Mouse (Mus musculus) T-cell, adult 2 months (primary cell): ENCODE measurements at regions not wholly inside any gene's neighbourhood (a gene's known extent, or its start where the extent isn't known, plus 50 kb on each side); places are given as distances from the start of the nearest gene placed in this dataset.
A peak's percentile ranks its signal among the peaks of the same experiment; 100 is the strongest.

Experiments used
- DNase-seq: peaks from one replicate; pipeline ENCODE4 v3.0.0; 2022; ENCODE audit warnings: low spot score

DNA sequence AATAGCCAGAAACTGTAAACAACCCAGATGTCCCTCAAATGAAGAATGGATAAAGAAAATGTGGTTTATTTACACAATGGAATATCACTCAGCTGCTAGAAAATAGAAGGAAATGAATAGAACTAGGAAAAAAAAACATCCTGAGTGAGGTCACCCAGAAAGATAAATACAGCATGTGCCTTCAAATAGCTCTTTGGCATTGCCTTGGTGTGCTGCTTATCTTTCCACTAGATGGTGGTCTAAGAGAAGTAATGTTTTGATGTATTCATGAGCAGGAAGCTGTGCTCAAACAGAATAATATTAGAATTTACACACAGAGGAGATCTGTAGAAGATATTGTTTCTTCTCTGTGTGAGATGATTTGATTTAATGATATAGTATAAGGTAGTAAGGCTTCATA, 78.8 kb downstream of the Zfp619 start:
- no peak for DNase-seq

DNA sequence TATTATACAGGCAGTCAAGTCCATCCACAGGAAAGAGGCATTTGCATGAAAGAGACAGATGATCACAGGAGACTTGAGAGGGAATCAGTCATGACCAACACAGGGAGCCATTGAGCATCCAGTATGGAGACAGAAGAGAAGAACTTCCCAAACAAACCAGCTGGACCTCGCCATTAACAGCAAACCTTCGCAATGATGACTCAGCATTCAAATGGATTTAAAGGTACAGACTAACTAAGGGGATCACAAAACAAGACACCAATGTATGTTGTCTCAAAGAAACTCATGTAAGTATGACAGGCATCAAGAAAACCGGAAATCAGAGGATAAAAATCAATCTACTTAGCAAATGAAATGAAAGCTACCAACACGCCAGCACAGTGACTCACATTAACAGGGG, 96.2 kb downstream of the Zfp619 start:
- DNase-seq = no peak

DNA sequence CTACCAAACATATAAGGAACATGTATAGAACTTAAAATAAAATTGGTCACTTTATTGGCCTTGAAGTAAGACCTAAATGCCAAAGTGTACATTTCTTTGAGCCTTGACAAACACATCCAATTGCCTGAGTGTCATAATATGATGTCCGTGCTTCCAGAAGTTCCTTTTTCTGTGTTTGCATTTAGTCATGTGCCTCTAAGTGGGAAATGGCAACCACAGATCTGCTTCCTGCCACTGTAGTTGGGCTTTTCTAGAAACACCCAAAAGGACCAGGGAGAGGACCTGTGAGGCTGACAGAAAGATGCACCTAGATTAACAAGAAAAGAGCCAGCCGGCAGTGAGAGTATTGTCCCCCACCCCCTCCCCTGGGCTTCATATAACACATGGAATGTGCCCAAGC, 97.5 kb downstream of the Zfp619 start:
- DNase-seq = no peak

DNA sequence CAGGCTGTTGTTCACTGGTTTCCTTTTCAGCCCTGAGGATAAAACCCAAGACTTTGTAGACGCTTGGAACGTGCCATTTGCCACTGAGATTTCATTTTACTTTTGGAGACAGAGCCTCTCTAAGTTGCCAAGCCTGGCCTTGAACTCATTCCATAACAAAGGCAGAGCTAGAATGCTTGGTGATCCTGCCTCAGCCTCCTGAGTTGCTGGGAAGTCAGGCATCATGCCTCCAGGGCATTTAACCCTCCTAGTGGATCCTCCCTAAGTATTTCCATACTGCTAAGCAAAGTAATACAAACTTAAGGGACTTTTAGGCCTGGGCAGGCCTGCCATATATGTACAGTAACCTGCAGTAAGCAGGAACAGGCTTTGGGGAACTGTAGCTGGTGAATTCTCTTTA, 104.2 kb downstream of the Zfp619 start:
- no peak for DNase-seq

DNA sequence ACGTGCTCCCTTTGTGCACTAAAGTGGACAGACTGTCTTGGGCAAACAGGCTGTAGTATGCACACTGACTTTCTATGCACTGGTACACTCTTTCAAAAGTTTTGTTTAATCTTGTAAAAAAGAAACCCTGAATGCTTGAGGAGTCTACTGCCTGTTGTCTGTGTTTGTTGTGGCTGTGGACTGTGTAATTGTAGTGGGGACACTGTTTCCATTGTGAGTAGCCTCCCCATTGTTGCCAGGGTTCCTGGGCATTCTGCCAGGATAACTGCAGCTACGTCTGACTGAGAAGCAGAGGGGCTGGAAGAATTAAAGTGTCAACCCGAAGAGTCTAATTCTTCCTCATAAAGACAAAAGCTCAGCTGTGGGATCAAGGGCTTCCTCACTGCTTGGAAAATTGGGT, 115.3 kb downstream of the Zfp619 start:
- no peak for DNase-seq

DNA sequence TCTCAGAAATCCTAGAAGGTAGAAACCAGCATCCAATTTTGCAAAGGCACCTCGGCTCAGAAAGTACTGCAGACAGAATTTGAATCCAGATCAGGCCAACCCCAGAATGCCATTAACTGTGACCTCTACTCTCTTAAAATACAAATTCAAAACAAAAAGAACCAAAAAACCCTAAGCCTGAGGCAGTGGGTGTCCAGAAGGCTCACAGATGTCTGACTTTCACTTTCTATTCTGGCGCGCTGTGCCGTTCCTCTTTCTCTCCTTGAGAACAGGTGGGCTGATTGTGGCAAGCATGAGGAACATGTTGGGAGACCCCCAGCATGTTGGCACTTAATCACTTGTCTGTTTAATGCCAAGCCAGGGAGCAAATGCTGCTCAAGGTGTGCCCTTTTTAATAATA, 124.8 kb downstream of the Zfp619 start:
- peak; percentile 12 for DNase-seq

DNA sequence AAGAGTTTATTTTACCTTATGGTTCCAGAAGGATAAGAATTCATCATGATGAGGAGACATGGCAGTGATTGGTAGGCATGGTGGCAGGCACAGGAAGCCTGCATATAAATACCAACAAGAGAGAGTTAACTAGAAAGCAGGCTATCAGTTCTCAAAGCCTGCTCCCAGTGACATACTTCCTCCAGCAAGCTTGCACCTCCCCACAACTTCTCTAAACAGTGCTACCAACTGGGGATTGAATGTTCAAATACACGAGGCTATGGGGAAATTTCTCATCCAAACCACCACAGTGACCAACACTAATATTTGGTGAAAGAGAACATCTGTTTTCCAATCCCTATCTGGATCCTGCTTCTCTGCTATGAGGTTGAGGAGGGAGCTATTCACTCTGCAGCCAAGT, 125.8 kb downstream of the Zfp619 start:
- DNase-seq = no peak

DNA sequence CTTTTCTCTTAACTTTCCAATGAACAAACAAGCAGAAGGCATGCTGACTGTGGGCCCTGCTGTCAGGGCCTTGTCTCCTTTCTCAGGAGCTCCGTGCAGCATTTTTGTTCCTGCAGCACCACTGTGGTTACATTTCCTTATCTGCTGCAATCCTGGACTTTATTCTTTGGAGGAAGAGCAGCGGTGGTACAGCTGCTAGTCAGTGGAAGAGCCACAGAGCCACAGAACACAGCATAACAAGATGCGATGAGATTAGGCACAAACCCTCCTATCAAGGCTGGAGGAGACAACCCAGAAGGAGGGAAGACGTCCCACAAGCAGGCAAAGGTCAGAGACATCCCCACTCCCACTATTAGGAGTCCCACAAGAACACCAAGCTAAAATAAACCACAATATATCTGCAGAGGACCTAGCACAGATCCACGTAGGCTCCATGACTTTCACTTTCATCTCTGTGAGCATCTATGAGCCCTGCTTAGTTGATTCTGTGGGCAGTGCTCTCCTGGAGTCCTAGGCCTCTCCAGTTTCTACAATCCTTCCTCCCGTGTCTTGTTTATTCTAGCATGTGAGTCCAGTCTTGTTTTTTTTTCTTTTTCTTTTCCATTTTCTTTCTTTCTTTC, 133.0 kb downstream of the Zfp619 start:
- no peak for DNase-seq

DNA sequence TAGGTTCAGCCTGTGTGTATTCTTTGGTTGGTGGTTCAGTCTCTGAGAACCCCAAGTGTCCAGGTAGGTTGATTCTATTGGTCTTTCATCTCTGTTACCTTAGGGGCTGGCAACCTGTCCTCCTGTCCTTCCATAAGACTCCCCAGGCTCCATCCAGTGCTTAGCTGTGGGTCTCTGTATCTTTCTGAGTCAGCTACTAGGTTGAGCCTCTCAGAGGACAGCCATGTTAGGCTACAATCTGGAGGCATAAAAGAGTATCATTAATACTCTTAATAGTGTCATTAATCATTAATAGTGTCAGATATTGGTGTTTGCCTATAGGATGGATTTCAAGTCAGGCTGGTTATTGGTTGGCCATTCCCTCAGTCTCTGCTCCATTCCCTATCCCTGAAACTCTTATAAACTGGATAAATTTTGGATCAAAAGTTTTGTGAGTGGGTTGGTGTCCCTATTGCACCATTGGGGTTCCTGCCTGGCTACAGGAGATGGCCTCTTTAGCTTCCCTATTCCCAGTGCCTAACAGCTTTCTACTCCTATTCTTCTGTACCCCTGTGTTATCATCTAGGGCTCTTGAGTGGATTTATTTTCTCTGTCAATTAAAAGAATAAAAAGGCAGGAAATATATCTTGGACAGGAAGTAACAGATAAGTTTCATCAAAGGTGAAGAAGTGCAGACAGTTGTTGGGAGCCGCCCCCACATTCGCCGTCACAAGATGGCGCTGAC, 137.2 kb downstream of the Zfp619 start:
- no peak for DNase-seq

DNA sequence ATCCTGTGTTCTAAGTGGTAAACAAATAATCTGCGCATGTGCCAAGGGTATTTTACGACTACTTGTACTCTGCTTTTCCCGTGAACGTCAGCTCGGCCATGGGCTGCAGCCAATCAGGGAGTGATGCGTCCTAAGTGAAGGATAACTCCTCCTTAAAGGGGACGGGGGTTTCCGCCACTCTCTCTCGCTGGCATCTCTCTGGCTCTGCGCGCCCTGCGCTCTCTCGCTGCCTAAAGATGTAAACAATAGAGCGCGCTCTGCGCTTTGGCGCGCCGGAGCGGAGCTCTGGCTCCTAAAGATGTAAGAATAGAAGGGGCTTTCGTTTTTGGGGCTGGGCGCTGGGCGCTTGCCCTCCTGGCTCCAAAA, 137.7 kb downstream of the Zfp619 start:
- DNase-seq = peak; percentile 81

DNA sequence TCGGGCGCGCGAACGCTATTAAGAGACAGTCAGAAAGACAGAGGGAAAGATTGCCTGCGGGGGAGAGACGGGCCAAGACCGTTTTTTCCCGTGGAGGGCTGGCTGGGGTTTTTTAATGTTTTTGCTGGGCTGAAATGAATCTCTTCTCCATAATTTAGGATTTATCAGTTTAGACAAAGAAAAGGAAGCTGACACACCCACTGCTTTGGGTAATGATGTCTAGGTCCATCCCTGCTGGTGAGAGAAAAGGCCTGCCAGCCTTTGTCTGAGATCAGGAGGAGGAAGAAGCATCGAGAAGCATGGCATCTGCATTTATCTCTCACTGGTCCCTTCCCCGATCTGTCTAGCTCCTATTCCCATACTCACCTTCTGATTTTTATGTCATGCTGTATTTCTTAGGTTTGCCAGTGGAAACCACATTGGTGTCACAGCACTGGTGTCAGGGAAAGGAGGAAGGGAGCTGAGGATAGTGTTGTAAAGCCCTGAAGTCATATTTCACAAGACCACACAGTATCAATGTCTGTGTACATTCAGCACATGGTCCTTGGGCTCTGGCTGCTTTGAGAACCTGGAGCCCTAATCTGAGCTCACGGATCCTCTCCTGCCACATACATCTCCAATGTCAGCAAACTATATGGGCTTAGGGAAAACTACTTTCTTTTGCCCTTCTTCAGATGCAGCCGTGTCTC, 138.3 kb downstream of the Zfp619 start:
- DNase-seq = no peak

DNA sequence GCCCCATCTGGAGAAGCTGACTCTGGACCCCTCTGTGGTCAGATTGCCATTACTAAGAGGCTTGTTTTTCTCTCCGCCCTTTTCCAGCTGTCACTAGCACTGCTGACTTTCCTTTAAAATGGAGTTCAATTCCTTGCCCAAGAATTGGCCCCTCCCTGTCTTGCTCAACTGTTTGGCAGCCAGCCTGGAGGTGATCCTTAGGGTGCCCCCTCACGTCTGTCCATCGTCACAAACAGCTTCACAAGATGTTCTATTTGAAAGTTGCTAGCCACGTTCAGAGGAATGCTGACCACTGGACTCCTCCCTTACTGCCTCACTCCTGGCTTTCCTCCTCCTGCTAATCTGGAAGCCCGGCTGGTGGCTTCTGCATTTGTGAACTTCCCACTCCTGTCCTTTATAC, 142.0 kb downstream of the Zfp619 start:
- no peak for DNase-seq

DNA sequence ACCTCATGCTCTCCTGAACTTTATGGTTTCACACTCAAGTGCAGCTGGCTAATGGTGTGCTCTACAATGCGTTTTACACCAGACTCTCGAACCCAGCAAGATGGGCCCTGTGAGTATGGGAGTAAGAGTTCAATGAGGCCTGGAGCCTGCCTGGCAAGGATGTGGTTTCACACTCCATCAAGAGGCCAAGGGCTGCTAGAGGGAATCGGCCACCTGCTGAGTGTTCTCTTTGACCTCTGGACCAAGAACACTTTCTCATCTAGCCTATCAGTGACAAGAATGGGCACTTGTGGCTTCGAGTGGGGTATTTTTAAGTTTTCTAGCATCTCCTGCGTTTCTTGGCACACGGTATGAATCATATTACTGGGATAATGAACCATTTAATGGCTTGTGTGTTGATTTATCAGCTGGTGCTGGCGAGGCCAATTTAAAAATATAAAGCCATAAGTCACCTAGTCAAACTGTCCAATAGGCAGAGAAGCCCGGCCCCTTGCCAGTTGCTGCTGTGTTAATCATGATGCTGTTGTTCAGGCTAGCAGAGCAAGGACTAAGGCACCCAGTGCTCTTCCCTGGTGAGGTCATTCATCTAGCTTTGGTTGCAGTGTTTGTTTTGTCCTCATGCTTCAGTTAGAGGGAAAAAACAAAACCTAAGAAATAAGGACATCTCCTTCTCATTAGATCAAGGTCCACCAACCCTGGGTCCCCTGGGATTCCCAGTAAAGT, 157.7 kb downstream of the Zfp619 start:
- no peak for DNase-seq

DNA sequence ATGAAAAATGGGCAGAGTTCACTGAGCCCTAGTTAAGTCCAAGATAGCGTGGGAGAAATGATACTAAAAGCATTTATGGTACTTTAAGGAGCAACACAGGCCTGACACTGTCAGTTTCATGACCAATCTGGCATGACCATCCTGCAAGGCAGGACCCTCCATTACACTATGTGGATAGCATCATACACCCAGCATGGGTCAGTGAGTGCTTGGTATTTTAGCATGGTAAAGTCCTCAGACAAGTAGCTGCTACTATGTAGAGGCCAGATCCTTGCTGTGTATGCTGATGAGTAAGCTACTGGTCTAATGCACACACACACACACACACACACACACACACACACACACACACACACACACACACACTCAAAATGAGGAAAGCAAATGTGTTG, 158.3 kb downstream of the Zfp619 start:
- DNase-seq = no peak

DNA sequence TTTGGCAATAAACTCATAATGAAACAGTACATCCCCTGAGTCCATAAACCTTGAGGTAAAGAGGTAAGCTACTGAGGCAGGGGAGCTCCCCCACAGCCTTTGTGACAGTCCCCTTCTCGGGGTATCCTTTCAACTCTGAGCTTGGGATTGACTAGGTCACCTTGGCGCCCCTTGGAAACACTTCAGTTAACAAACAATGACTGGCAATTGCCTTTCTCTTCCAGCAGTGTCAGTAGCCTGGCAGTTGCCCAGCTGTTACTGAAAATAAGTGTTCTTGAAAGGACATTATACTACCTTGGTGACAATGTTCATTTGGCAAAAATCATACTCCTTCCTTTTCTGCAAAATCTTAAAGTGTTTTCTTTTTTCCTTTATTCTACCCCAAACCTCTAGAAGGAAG, 162.8 kb downstream of the Zfp619 start:
- no peak for DNase-seq

DNA sequence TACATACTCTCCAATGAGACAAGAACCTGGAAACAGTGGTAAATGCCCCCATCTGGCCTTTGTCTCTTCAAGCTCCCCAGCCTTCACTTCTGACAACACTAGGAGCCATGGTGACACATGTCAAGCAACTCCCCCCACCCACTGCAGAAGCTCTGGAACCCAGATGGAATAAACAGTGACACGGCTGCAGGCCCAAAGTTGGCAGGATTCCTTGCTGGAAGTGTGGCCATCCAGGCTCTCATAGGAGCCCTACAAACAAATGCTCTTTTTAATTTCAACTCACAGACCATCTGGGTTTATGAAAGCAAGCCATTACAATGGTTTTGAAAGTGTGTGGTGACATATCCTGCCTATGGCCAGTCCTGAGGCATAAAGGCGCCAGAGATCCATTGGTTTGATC, 179.0 kb downstream of the Zfp619 start:
- DNase-seq = no peak

DNA sequence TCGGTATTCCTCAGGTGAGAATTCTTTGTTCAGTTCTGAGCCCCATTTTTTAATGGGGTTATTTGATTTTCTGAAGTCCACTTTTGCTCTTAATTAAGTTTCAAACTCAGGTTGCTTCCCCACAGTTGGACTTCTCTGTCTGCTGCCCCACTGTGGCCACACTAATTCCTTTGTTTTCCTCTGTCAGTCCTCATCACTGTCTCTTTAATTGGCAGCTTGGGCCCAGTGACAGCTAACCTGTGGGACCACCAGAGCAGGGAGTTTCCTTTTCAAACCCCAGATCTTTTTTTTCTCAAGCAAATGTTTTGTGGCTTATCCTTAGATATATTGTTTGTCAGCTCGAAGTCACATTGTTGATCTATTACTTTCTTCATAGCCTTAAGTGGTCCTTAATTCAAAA, 183.9 kb downstream of the Zfp619 start:
- no peak for DNase-seq

DNA sequence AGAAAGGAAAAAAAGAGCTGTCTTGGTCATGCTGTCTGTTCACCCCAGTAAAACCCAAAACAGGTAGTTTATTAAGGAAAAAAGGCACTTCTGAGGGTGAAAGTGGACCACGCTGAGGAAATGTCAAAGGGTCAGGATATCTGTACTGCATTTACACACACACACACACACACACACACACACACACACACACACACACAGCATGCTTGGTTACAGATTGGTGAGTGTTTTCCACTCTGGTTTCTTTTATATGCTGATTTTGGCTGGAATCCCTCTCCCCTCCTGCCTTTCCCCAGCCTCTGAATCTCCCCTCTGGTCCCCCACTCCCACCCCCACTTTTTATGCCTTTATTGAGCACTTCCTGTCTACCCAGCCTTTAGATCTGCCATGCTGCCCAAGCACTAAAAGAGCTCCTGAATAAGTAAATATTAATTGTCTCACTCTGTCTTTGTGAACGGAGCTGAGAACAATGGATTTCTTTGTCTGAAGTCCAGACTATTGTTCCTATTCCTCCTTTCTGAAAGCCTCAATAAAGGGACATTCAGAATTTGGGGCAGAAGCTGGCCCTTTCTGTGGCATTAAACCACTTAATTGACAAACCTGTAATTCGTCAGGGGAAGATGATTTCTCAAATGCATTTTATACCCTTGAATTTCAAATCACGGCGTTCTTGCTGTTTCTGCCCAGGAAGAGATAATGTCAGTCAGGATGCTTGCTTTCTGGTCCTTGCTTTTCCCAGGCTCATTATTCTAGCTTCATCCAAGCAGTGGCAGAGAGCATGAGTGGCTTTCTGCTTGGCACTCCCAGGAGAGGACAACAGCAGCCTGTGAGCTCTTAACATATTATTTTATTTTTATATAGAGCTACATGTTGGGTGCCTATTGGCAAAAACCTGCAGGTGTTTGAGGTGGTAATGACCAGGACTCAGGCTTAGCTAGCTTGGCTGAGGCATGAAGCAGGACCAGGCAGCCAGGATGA, 187.8 kb downstream of the Zfp619 start:
- no peak for DNase-seq

DNA sequence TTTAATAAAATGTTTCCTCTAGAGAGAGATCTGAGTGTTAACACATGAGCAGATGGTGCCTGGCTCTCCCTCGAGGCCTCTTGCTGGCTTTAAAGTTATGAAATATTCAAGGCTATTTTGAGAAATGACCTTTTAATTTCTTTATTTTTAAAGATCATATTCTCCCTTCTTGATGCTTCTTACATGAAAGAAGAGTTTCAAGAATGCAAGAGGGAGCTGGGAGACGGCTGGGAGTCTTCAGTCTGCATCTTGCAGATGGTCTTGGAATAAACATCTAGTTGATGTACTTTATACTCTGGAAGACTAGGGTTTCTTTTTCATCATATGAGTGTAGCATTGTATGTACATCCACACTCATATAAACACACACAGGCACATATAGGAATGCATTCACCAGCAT, 189.0 kb downstream of the Zfp619 start:
- DNase-seq = no peak

DNA sequence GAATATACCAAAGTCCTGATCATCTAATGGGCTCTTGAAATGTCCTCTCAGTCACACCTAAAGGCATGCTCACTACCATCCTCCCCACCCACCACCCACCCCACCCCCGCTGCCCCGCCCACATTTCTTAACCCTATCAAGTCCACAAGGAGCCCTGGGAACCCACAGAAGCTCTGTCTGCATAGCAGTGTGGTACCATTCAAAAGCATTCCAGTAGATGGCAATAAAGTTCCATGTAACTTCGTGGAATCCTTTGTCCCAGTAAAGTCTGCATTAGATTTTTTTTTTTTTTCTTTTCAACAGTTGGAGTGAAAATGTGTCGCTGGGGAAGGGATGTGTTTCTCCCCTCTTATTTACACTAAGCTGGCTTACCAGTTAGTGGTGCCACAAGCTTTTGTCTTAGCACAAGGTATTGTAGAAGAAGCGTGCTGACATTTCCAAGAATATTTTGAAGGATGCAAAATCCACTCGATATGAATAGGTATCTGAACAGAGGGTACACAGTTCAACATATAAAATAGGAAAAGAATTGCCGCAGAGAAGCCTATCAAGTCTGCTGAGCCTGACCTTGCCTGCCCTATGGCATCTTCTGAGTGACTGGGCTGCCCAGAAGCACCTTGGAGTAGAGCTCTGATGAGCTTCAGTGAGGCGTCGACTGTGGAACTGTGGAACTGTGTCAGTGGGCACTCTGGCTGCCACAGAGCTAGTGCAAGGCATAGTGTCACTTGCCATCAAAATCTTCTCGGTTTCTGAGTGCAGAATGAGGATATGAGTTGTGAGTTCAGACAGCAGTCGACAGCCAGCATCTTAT, 199.0 kb downstream of the Zfp619 start:
- DNase-seq = no peak
